Mouse (Mus musculus) midbrain, embryonic 11.5 days (tissue): ENCODE measurements at regions not wholly inside any gene's neighbourhood (a gene's known extent, or its start where the extent isn't known, plus 50 kb on each side); places are given as distances from the start of the nearest gene placed in this dataset.

Experiments used
- ATAC-seq: fragments of 200-750 bp; cut with Nextera tagmentation; 2 replicates; pipeline ENCODE4 v1.8.0; 2017; ENCODE audit warnings: moderate TSS enrichment, moderate library complexity; ENCODE audit not compliant: low FRiP score
- DNase-seq: peaks from one replicate; pipeline ENCODE4 v3.0.0; 2015; ENCODE audit warnings: low spot score; ENCODE audit errors: missing footprints
- H3K27ac ChIP-seq: fragments of 300-500 bp; sonication (generic); 2 replicates; pipeline ENCODE4 v1.5.1; 2014; ENCODE audit warnings: low read depth, low read length
- H3K27me3 ChIP-seq: fragments of 300-500 bp; sonication (generic); 2 replicates; pipeline ENCODE4 v1.6.1; 2014; ENCODE audit warnings: mild to moderate bottlenecking, low read length, moderate library complexity, mixed read lengths; ENCODE audit not compliant: control insufficient read depth, insufficient read depth
- H3K36me3 ChIP-seq: fragments of 300-500 bp; sonication (generic); 2 replicates; pipeline ENCODE4 v1.6.1; 2014; ENCODE audit warnings: mild to moderate bottlenecking, low read length, moderate library complexity, mixed read lengths; ENCODE audit not compliant: control insufficient read depth, insufficient read depth
- H3K4me1 ChIP-seq: fragments of 300-500 bp; sonication (generic); 2 replicates; pipeline ENCODE4 v1.6.1; 2014; ENCODE audit warnings: low read length; ENCODE audit not compliant: control insufficient read depth, insufficient read depth
- H3K4me2 ChIP-seq: fragments of 300-500 bp; sonication (generic); 2 replicates; pipeline ENCODE4 v1.6.1; 2014; ENCODE audit warnings: mild to moderate bottlenecking, moderate library complexity
- H3K4me3 ChIP-seq: fragments of 300-500 bp; sonication (generic); 2 replicates; pipeline ENCODE4 v1.5.1; 2014; ENCODE audit warnings: low read depth, low read length
- H3K9ac ChIP-seq: fragments of 300-500 bp; sonication (generic); 2 replicates; pipeline ENCODE4 v1.6.1; 2014; ENCODE audit warnings: low read length
- H3K9me3 ChIP-seq: fragments of 300-500 bp; sonication (generic); 2 replicates; pipeline ENCODE4 v1.6.1; 2016; ENCODE audit warnings: low read length; ENCODE audit not compliant: control insufficient read depth
- WGBS: fragments of 180-500 bp; shearing (Covaris S2); extraction: QIAGEN DNeasy Blood & Tissue Kit; methylation state at CpG from one replicate; pipeline ENCODE4 v1.1.7; 2014; 5-methylcytosine and 5-hydroxymethylcytosine counted together

DNA sequence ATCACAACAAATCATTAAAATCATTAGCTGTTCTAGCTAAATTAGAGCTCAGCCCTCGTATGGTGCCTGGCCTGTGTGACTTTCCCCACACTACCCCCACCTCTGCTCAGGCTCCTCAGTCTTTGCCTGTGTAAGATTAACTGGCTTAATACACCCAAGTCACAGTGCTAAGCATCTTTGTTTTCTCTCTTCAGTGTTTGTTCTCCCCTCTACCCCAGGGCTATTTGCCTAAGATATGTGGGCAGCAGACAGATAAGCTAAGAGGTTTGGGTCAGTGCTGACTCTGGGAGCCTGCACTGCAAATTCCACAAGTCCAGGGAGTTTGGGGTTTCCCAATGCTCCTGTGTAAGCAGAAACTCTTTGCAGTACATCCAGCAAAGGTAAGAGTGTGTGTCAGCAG is 564.2 kb upstream of the Camk1g start:
- Histone ChIP-seq H3K4me1 (no peaks in the 10 kb centered on the region), H3K36me3 (no peaks in the 10 kb centered on the region), H3K27me3 (no peaks in the 10 kb centered on the region), H3K4me3 (no peak overlapping the region), H3K27ac (no peak overlapping the region), H3K9me3 (no peaks in the 10 kb centered on the region), H3K9ac (no peak overlapping the region), H3K4me2 (no peak overlapping the region)
- DNase-seq, result no peak
- 21% methylated on average over 1 of the region's 1 CpGs for WGBS
- ATAC-seq, result no peak

GRCm38 (mm10) chr1:193931131-193931729 is 561.1 kb upstream of the Camk1g start:
- H3K27ac ChIP-seq, result no peak overlapping the region
- WGBS, result 87% methylated on average over 5 of the region's 5 CpGs
- H3K9ac ChIP-seq, result no peak overlapping the region
- ATAC-seq (no peak), DNase-seq (no peak)
- no peak overlapping the region for H3K4me2 ChIP-seq
- H3K27me3 ChIP-seq, result no peaks in the 10 kb centered on the region
- no peak overlapping the region for H3K4me3 ChIP-seq
- H3K9me3 ChIP-seq, result no peaks in the 10 kb centered on the region
- no peaks in the 10 kb centered on the region for H3K36me3 ChIP-seq
- no peaks in the 10 kb centered on the region for H3K4me1 ChIP-seq

DNA sequence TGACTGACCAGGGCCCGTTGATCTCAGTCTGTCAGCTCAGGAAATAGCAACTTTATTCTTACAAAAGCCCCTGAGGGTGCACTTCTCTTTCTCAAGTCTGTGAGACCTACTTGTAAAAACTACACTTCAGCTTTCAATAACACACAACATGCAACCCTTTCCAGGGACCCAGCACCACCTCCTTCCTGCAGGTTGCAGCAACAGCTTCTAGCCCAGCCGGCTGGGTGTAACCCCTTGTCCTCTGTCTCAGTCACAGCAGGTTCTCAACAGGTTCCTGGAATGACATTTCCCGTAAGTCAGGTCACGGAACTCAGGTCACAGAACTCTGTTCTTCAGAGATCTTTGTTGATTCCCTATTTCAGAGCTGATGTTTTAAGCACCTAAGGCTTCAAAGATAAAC is 558.5 kb upstream of the Camk1g start:
- no peaks in the 10 kb centered on the region for H3K36me3 ChIP-seq
- H3K4me2 ChIP-seq, result no peak overlapping the region
- H3K9me3 ChIP-seq, result no peaks in the 10 kb centered on the region
- 69% methylated on average over 4 of the region's 4 CpGs for WGBS
- H3K4me1 ChIP-seq, result no peaks in the 10 kb centered on the region
- DNase-seq, result no peak
- H3K9ac ChIP-seq, result no peak overlapping the region
- H3K27ac ChIP-seq, result no peak overlapping the region
- H3K4me3 ChIP-seq, result no peak overlapping the region
- ATAC-seq, result no peak
- no peaks in the 10 kb centered on the region for H3K27me3 ChIP-seq

DNA sequence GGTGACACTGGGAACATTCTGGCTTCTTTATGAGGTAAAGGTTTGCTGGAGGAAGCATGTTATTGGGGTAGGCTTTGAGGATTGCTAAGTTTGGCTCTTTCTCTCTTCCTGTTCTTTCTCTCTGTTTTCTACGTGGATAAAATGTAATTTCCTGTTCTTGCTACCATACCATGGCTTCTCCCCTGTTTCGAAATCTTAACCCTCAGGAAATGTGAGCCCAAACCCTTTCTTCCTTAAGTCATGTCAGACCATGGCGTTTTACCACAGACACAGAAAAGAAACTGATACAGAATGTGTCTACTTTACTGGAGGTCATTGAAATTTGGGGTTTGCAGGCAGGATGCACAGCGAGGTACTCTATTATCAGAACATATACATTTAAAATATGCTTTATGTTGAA is 552.7 kb upstream of the Camk1g start:
- no peak for ATAC-seq
- no peak overlapping the region for H3K27ac ChIP-seq
- no peaks in the 10 kb centered on the region for H3K9me3 ChIP-seq
- no peaks in the 10 kb centered on the region for H3K27me3 ChIP-seq
- no peak overlapping the region for H3K4me2 ChIP-seq
- WGBS, result 84% methylated on average over 4 of the region's 4 CpGs
- no peak for DNase-seq
- no peak overlapping the region for H3K4me3 ChIP-seq
- H3K36me3 ChIP-seq, result no peaks in the 10 kb centered on the region
- no peaks in the 10 kb centered on the region for H3K4me1 ChIP-seq
- H3K9ac ChIP-seq, result no peak overlapping the region

- H3K27me3 ChIP-seq, result no peaks in the 10 kb centered on the region
- ATAC-seq (no peak), DNase-seq (no peak)
- H3K27ac ChIP-seq, result no peak overlapping the region
- no peaks in the 10 kb centered on the region for H3K4me1 ChIP-seq
- no peaks in the 10 kb centered on the region for H3K36me3 ChIP-seq
- H3K4me2 ChIP-seq, result no peak overlapping the region
- H3K9ac ChIP-seq, result no peak overlapping the region
- no peak overlapping the region for H3K4me3 ChIP-seq
- 70% methylated on average over 3 of the region's 3 CpGs for WGBS
- H3K9me3 ChIP-seq, result no peaks in the 10 kb centered on the region
These were observed 549.1 kb upstream of the Camk1g start for GRCm38 (mm10) chr1:193919243-193919642.

DNA sequence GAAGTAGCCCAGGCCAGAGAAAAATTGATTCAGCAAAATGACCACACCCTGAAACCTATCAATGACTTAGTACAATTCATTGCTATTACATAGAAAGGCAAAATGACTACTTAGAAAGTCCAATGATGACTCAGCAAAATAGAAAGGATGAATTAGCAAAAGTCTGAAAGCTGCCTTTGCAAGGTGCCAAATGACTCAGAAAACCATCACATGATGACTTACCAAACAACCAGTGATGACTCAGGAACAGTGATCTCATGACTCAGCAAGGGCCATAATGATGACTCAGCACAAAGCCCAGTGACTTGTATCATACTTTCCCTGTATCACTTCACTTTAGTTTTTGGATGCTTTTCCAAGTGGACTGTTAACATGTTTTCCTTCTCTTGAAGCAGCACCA is 535.6 kb upstream of the Camk1g start:
- Histone ChIP-seq H3K4me1 (no peaks in the 10 kb centered on the region), H3K4me3 (no peak overlapping the region), H3K27ac (no peak overlapping the region), H3K4me2 (no peak overlapping the region), H3K9me3 (no peaks in the 10 kb centered on the region), H3K27me3 (no peaks in the 10 kb centered on the region), H3K9ac (no peak overlapping the region), H3K36me3 (no peaks in the 10 kb centered on the region)
- ATAC-seq, result no peak
- no peak for DNase-seq

GRCm38 (mm10) chr1:193894072-193894471 is 524.0 kb upstream of the Camk1g start:
- no peaks in the 10 kb centered on the region; the same call in 1 of the 2 replicates for H3K4me1 ChIP-seq
- ATAC-seq (no peak), DNase-seq (no peak)
- H3K4me3 ChIP-seq, result no peak overlapping the region
- no peak overlapping the region for H3K9ac ChIP-seq
- no peak overlapping the region for H3K4me2 ChIP-seq
- H3K27ac ChIP-seq, result no peak overlapping the region
- no peaks in the 10 kb centered on the region for H3K27me3 ChIP-seq
- H3K36me3 ChIP-seq, result no peaks in the 10 kb centered on the region
- no peaks in the 10 kb centered on the region for H3K9me3 ChIP-seq

DNA sequence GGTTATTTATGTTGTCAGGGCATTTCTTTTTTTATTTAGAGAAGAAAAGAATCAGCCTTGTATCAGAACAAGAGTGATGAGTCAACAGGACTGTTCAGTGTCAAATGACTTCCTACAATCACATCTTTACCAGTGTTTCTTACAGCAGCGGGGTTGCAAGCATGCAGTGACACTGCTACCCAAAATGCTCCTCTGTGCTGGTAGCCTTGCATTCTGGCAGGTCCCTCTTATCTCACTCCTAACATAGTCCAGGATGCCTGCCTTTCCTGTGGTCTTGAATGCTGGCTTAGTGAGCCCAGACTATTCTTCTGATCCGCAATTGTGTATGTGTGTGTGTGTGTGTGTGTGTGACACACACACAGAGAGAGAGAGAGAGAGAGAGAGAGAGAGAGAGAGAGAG is 506.4 kb upstream of the Camk1g start:
- no peak overlapping the region for H3K4me2 ChIP-seq
- no peaks in the 10 kb centered on the region for H3K36me3 ChIP-seq
- H3K4me1 ChIP-seq, result no peaks in the 10 kb centered on the region
- no peak for ATAC-seq
- H3K9ac ChIP-seq, result no peak overlapping the region
- no peak for DNase-seq
- H3K27ac ChIP-seq, result no peak overlapping the region
- H3K27me3 ChIP-seq, result no peaks in the 10 kb centered on the region
- WGBS, result 87% methylated on average over 2 of the region's 2 CpGs
- no peak overlapping the region for H3K4me3 ChIP-seq
- H3K9me3 ChIP-seq, result no peaks in the 10 kb centered on the region

DNA sequence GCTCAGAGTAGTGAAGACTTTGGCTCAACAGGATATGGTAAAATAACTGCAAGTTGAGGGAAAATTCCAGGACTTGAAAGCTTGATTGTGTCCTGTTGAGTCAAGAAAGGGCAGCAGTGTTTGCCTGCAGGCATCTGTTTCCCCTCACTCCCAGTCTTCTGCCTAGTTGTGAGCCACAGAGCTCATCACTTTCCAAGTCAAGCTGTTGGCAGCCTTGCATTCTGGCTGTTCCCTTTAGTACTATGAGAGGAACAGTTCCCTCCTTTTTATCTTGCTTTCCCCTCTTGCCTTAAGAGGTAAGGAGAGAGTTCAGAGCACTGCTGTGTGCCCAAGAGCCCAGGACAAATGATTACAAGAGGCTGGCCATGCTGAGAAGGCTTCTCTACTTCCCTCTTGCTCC is 506.0 kb upstream of the Camk1g start:
- no peaks in the 10 kb centered on the region for H3K9me3 ChIP-seq
- ATAC-seq (no peak), DNase-seq (no peak)
- no peaks in the 10 kb centered on the region for H3K27me3 ChIP-seq
- H3K27ac ChIP-seq, result no peak overlapping the region
- H3K4me1 ChIP-seq, result no peaks in the 10 kb centered on the region
- H3K4me3 ChIP-seq, result no peak overlapping the region
- H3K9ac ChIP-seq, result no peak overlapping the region
- no peak overlapping the region for H3K4me2 ChIP-seq
- H3K36me3 ChIP-seq, result no peaks in the 10 kb centered on the region

DNA sequence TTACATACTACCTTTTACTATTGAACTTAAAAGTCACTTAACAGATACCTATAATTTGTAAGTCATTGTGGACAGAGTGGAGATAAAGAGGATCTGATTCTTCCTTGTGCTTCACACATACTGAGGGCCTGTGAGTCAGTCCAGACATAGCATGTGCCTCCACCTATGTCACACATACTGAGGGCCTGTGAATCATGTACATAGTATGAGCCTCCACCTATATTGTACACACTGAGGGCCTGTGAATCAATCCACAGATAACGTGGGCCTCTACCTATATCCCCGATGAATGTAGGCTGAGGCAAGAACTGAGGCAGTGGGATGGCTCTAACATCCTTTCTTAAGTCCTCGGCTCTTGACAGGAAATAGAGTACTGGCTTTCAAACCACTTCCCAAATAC is 505.2 kb upstream of the Camk1g start:
- 93% methylated on average over 3 of the region's 3 CpGs for WGBS
- Histone ChIP-seq H3K27me3 (no peaks in the 10 kb centered on the region), H3K4me2 (no peak overlapping the region), H3K9me3 (no peaks in the 10 kb centered on the region), H3K27ac (no peak overlapping the region), H3K9ac (no peak overlapping the region), H3K4me3 (no peak overlapping the region), H3K4me1 (no peaks in the 10 kb centered on the region), H3K36me3 (no peaks in the 10 kb centered on the region)
- DNase-seq (no peak), ATAC-seq (no peak)
